Mouse (Mus musculus) liver, postnatal 0 days (tissue): Measurements from ENCODE around the gene Anp32b.

Source experiments
- CTCF ChIP-seq: sonication (generic); IDR thresholded peaks from 2 replicates; pipeline ENCODE4 v1.5.1; 2016; ENCODE audit warnings: antibody characterized with exemption, low read depth
- EP300 ChIP-seq: IDR thresholded peaks from 2 replicates; pipeline ENCODE4 v1.6.1; 2016; ENCODE audit warnings: antibody characterized with exemption, low read depth, mild to moderate bottlenecking

- TF ChIP-seq CTCF (no peak), EP300 (no peak)
Measured at GRCm38 (mm10) chr4:46452855-46453719, 2.4 kb downstream of the Anp32b start.
